Mouse (Mus musculus) neural tube, embryonic 13.5 days (tissue): ENCODE measurements at regions not wholly inside any gene's neighbourhood (a gene's known extent, or its start where the extent isn't known, plus 50 kb on each side); places are given as distances from the start of the nearest gene placed in this dataset.
"Not testable (repeated sequence)": the region's sequence is repeated elsewhere in the genome, so short reads cannot be mapped to it uniquely, and the experiment has no call there.

Experiments
- ATAC-seq: fragments of 200-750 bp; cut with Nextera tagmentation; 2 replicates; pipeline ENCODE4 v1.8.0; 2017; ENCODE audit warnings: low read depth, mild to moderate bottlenecking, moderate TSS enrichment, moderate library complexity
- H3K27ac ChIP-seq: fragments of 300-500 bp; sonication (generic); replicated peaks from 2 replicates; pipeline ENCODE4 v1.5.1; 2015; ENCODE audit warnings: moderate library complexity, mild to moderate bottlenecking, inconsistent platforms
- H3K27me3 ChIP-seq: fragments of 300-500 bp; sonication (generic); 2 replicates; pipeline ENCODE4 v1.6.1; 2015; ENCODE audit warnings: mild to moderate bottlenecking, inconsistent platforms
- H3K36me3 ChIP-seq: fragments of 300-500 bp; sonication (generic); 2 replicates; pipeline ENCODE4 v1.6.1; 2015; ENCODE audit warnings: mild to moderate bottlenecking, inconsistent platforms
- H3K4me1 ChIP-seq: fragments of 300-500 bp; sonication (generic); replicated peaks from 2 replicates; pipeline ENCODE4 v1.6.1; 2015; ENCODE audit warnings: inconsistent platforms
- H3K4me2 ChIP-seq: fragments of 300-500 bp; sonication (generic); 2 replicates; pipeline ENCODE4 v1.6.1; 2015; ENCODE audit warnings: inconsistent platforms, mild to moderate bottlenecking, moderate library complexity
- H3K4me3 ChIP-seq: fragments of 300-500 bp; sonication (generic); 2 replicates; pipeline ENCODE4 v1.5.1; 2015; ENCODE audit warnings: mild to moderate bottlenecking, inconsistent platforms
- H3K9ac ChIP-seq: fragments of 300-500 bp; sonication (generic); 2 replicates; pipeline ENCODE4 v1.6.1; 2015; ENCODE audit warnings: moderate library complexity, mild to moderate bottlenecking, inconsistent platforms
- H3K9me3 ChIP-seq: fragments of 300-500 bp; sonication (generic); 2 replicates; pipeline ENCODE4 v1.6.1; 2016; ENCODE audit warnings: inconsistent platforms
- WGBS: fragments of 180-500 bp; shearing (Covaris S2); methylation state at CpG from one replicate; pipeline ENCODE4 v1.1.7; 2015; 5-methylcytosine and 5-hydroxymethylcytosine counted together

- H3K4me2 ChIP-seq, result no peak overlapping the region
- H3K9me3 ChIP-seq, result peaks cover 3% of the 10 kb centered on the region; the same call in 1 of the 2 replicates
- no peaks in the 10 kb centered on the region for H3K27me3 ChIP-seq
- H3K4me1 ChIP-seq, result no peaks in the 10 kb centered on the region
- H3K9ac ChIP-seq, result no peak overlapping the region
- 73% methylated on average over 17 of the region's 17 CpGs for WGBS
- H3K4me3 ChIP-seq, result no peak overlapping the region
- ATAC-seq, result no peak
- no peak overlapping the region for H3K27ac ChIP-seq
- H3K36me3 ChIP-seq, result no peaks in the 10 kb centered on the region
Observed at GRCm38 (mm10) chr7:36207525-36208260, 404.9 kb upstream of the Zfp507 start.

GRCm38 (mm10) chr7:36198091-36198700 is 395.4 kb upstream of the Zfp507 start:
- WGBS, result 91% methylated on average over 16 of the region's 16 CpGs
- Histone ChIP-seq H3K27ac (no peak overlapping the region), H3K4me3 (no peak overlapping the region), H3K9me3 (no peaks in the 10 kb centered on the region), H3K27me3 (no peaks in the 10 kb centered on the region), H3K9ac (no peak overlapping the region), H3K36me3 (no peaks in the 10 kb centered on the region), H3K4me1 (peaks cover 8% of the 10 kb centered on the region; the same call in 1 of the 2 replicates), H3K4me2 (no peak overlapping the region)
- no peak for ATAC-seq

GRCm38 (mm10) chr7:36196154-36196720 is 393.4 kb upstream of the Zfp507 start:
- Histone ChIP-seq H3K4me2 (no peak overlapping the region), H3K4me1 (peaks cover 26% of the 10 kb centered on the region), H3K27me3 (no peaks in the 10 kb centered on the region), H3K27ac (no peak overlapping the region), H3K4me3 (no peak overlapping the region), H3K36me3 (no peaks in the 10 kb centered on the region), H3K9me3 (no peaks in the 10 kb centered on the region), H3K9ac (no peak overlapping the region)
- ATAC-seq, result peak; percentile 62; the same call in 1 of the 2 replicates
- WGBS, result 46% methylated on average over 18 of the region's 18 CpGs

GRCm38 (mm10) chr7:36192645-36193044 is 389.8 kb upstream of the Zfp507 start:
- ATAC-seq, result no peak

GRCm38 (mm10) chr7:36177947-36178346 is 375.1 kb upstream of the Zfp507 start:
- Histone ChIP-seq H3K27ac (no peak overlapping the region), H3K4me2 (no peak overlapping the region), H3K9me3 (no peaks in the 10 kb centered on the region), H3K36me3 (no peaks in the 10 kb centered on the region), H3K9ac (no peak overlapping the region), H3K4me1 (no peaks in the 10 kb centered on the region; the same call in 1 of the 2 replicates), H3K27me3 (no peaks in the 10 kb centered on the region), H3K4me3 (no peak overlapping the region)
- ATAC-seq, result 0 out of 2 replicates have a peak, but pooled peaks have one; percentile 53
- WGBS, result 36% methylated on average over 7 of the region's 7 CpGs

More at GRCm38 (mm10) chr7:36192645-36193044, 389.8 kb upstream of the Zfp507 start:
- H3K4me2 ChIP-seq, result no peak overlapping the region
- no peak overlapping the region for H3K9ac ChIP-seq
- H3K4me3 ChIP-seq, result no peak overlapping the region
- no peaks in the 10 kb centered on the region for H3K36me3 ChIP-seq
- H3K27ac ChIP-seq, result 0 out of 2 replicates have a peak overlapping the region, but pooled peaks have one; percentile 64
- peaks cover 31% of the 10 kb centered on the region for H3K4me1 ChIP-seq
- no peaks in the 10 kb centered on the region for H3K27me3 ChIP-seq
- H3K9me3 ChIP-seq, result no peaks in the 10 kb centered on the region
- 62% methylated on average over 8 of the region's 8 CpGs for WGBS

- ATAC-seq, result no peak
- WGBS, result 91% methylated on average over 4 of the region's 4 CpGs
- Histone ChIP-seq H3K4me2 (no peak overlapping the region), H3K4me3 (no peak overlapping the region), H3K36me3 (no peaks in the 10 kb centered on the region), H3K4me1 (no peaks in the 10 kb centered on the region; the same call in 1 of the 2 replicates), H3K27me3 (no peaks in the 10 kb centered on the region), H3K9ac (no peak overlapping the region), H3K9me3 (no peaks in the 10 kb centered on the region), H3K27ac (no peak overlapping the region)
Observed at GRCm38 (mm10) chr7:36175296-36175695, 372.5 kb upstream of the Zfp507 start.

GRCm38 (mm10) chr7:36172511-36172910 is 369.7 kb upstream of the Zfp507 start:
- H3K4me2 ChIP-seq, H3K36me3 ChIP-seq, H3K27me3 ChIP-seq, H3K4me3 ChIP-seq, H3K9me3 ChIP-seq, ATAC-seq, H3K4me1 ChIP-seq, H3K27ac ChIP-seq, H3K9ac ChIP-seq: not testable (repeated sequence)
- WGBS, result 47% methylated on average over 2 of the region's 2 CpGs

GRCm38 (mm10) chr7:36157270-36157945 is 354.6 kb upstream of the Zfp507 start:
- Histone ChIP-seq H3K27ac (peak overlapping the region; percentile 59), H3K36me3 (no peaks in the 10 kb centered on the region), H3K4me1 (peaks cover 26% of the 10 kb centered on the region), H3K9me3 (no peaks in the 10 kb centered on the region), H3K4me3 (no peak overlapping the region), H3K27me3 (no peaks in the 10 kb centered on the region), H3K9ac (no peak overlapping the region), H3K4me2 (peak overlapping the region; percentile 17; the same call in 1 of the 2 replicates)
- WGBS, result 35% methylated on average over 22 of the region's 22 CpGs
- peak; percentile 36; the same call in 1 of the 2 replicates for ATAC-seq

- Histone ChIP-seq H3K9me3 (no peaks in the 10 kb centered on the region), H3K36me3 (no peaks in the 10 kb centered on the region), H3K4me2 (0 out of 2 replicates have a peak overlapping the region, but pooled peaks have one; percentile 17), H3K4me1 (peaks cover 26% of the 10 kb centered on the region), H3K27me3 (no peaks in the 10 kb centered on the region), H3K4me3 (no peak overlapping the region), H3K9ac (no peak overlapping the region), H3K27ac (peak overlapping the region; percentile 52)
- peak; percentile 64; the same call in 1 of the 2 replicates for ATAC-seq
- WGBS, result 51% methylated on average over 12 of the region's 12 CpGs
Observed at GRCm38 (mm10) chr7:36156595-36156994, 353.8 kb upstream of the Zfp507 start.

- Histone ChIP-seq H3K4me3 (no peak overlapping the region), H3K36me3 (no peaks in the 10 kb centered on the region), H3K9me3 (no peaks in the 10 kb centered on the region), H3K9ac (no peak overlapping the region), H3K4me2 (no peak overlapping the region), H3K27ac (no peak overlapping the region), H3K4me1 (peaks cover 36% of the 10 kb centered on the region), H3K27me3 (no peaks in the 10 kb centered on the region)
- WGBS, result 61% methylated on average over 2 of the region's 2 CpGs
- ATAC-seq, result no peak
Observed at GRCm38 (mm10) chr7:36155576-36155975, 352.8 kb upstream of the Zfp507 start.

GRCm38 (mm10) chr7:36155159-36155558 is 352.4 kb upstream of the Zfp507 start:
- H3K36me3 ChIP-seq, result no peaks in the 10 kb centered on the region
- no peak overlapping the region for H3K9ac ChIP-seq
- no peak for ATAC-seq
- H3K9me3 ChIP-seq, result no peaks in the 10 kb centered on the region
- peaks cover 38% of the 10 kb centered on the region for H3K4me1 ChIP-seq
- no peak overlapping the region for H3K27ac ChIP-seq
- no peak overlapping the region for H3K4me3 ChIP-seq
- no peaks in the 10 kb centered on the region for H3K27me3 ChIP-seq
- H3K4me2 ChIP-seq, result no peak overlapping the region
- 88% methylated on average over 6 of the region's 6 CpGs for WGBS
